Mouse (Mus musculus): ENCODE measurements around the gene Gm21411.
"Not testable (repeated sequence)": the region's sequence is repeated elsewhere in the genome, so short reads cannot be mapped to it uniquely, and the experiment has no call there.

DNA sequence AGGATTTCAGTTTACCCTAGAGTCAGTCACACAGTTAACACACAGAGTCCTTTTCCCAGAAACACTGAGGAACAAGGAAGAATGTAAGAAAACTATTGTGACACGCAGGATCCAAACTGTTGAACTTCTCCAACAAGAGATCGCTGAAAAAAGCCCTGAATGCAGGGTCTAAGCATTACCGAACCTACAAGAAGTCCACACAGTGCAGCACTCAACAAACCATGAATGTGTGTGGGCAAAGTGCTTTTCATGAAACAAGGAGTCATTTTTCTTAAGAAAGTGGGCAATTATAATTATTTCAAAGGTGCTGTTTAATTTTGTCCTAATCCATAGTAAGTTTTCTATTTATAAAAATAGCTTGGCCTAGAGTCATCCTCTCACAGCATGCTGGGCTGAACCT, 6.3 kb downstream of the Gm21411 start:
- TF ChIP-seq CTCF, EP300 (IDR thresholded peaks at IDR 0.05): not testable (repeated sequence)
